Mouse (Mus musculus) gastrocnemius, adult 2 months (tissue): ENCODE data around the gene Evl. TPM values are rescaled to one million over a fixed set of nuclear protein-coding genes. Genes with fewer than 3 reads are reported as not detected.
A peak's percentile ranks its signal among the peaks of the same experiment; 100 is the strongest.

ENCODE experiments used
- DNase-seq: peaks from one replicate; pipeline ENCODE4 v3.0.0; 2022
- H3K27ac ChIP-seq: fragments of 200-600 bp; 2 replicates; pipeline ENCODE4 v1.8.1; 2022; ENCODE audit warnings: mild to moderate bottlenecking
- H3K4me3 ChIP-seq: fragments of 200-600 bp; 2 replicates; pipeline ENCODE4 v1.8.1; 2022; ENCODE audit warnings: mild to moderate bottlenecking, moderate library complexity
- CTCF ChIP-seq: fragments of 200-600 bp; IDR thresholded peaks from 2 replicates; pipeline ENCODE4 v1.8.1; 2022; ENCODE audit warnings: antibody characterized with exemption, mild to moderate bottlenecking, moderate library complexity
- intact Hi-C: fragments of 180-260 bp; cut with DNase I; formaldehyde crosslinking; loops from one replicate; pipeline ENCODE4 v1.15.1; 2025
- total RNA-seq, 2 experiments: library from RNA; stranded (reverse); gene quantifications; 2 replicates each; pipeline ENCODE4 v1.2.3; 2021

Gene Evl
- total RNA-seq, 2 experiments from 2014 or later: 10.0 to 17.7 TPM

DNA sequence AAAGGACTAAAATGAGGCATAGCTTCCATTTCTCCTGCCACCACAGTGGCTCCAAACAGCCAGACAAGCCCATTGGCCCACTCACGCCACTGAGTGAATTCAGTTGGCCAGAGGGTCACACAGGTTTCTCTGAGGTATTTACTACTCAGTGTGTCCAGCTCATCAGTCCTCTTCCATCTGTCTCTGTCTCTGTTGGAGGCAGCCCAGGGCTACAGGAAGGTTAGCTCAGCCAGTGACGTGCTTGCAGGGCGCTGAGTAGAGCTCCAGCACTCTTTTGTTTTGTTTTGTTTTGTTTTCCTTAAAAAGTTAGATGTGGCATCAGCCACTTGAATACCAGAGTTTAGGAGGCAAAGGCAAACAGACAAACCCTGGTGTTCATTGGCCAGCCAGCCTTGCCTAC, 119.0 kb downstream of the Evl start:
- no peak for DNase-seq
- no peak overlapping the region for H3K4me3 ChIP-seq
- H3K27ac ChIP-seq: peak overlapping the region; percentile 25; the same call in 1 of the 2 replicates
- TF ChIP-seq CTCF: no peak
- intact Hi-C loops: no loop called here

DNA sequence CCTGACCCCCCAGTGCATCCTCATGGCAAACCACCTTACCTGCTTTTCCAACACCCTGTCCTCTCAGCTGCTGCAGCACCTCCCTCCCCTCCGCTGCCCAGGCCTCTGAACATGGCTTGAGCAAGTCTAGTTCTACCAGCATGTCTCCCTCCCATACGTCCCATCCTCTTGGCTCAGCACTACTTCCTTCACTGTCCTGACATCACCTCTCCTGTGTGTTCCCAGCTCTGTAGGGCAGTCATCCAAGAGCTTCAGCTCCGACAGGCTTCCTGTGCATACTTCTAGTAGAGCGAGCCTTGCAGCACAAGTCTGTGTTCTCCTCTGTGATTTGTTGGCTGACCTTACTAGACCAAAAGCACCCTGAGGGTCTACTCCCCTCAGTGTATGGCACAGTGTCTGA, 120.0 kb downstream of the Evl start:
- DNase-seq: peak; percentile 54
- TF ChIP-seq CTCF: no peak
- Histone ChIP-seq H3K27ac (peak overlapping the region; percentile 64), H3K4me3 (no peak overlapping the region)
- intact Hi-C loops: no loop called here

GRCm38 (mm10) chr12:108674916-108675315, 120.4 kb downstream of the Evl start:
- Histone ChIP-seq H3K4me3 (no peak overlapping the region), H3K27ac (peak overlapping the region; percentile 64)
- DNase-seq: no peak
- intact Hi-C loops: loop anchor here (5.0 kb wide), 1 partner anchor 63 kb away; no protein-coding TSS in a partner anchor
- TF ChIP-seq CTCF: no peak

DNA sequence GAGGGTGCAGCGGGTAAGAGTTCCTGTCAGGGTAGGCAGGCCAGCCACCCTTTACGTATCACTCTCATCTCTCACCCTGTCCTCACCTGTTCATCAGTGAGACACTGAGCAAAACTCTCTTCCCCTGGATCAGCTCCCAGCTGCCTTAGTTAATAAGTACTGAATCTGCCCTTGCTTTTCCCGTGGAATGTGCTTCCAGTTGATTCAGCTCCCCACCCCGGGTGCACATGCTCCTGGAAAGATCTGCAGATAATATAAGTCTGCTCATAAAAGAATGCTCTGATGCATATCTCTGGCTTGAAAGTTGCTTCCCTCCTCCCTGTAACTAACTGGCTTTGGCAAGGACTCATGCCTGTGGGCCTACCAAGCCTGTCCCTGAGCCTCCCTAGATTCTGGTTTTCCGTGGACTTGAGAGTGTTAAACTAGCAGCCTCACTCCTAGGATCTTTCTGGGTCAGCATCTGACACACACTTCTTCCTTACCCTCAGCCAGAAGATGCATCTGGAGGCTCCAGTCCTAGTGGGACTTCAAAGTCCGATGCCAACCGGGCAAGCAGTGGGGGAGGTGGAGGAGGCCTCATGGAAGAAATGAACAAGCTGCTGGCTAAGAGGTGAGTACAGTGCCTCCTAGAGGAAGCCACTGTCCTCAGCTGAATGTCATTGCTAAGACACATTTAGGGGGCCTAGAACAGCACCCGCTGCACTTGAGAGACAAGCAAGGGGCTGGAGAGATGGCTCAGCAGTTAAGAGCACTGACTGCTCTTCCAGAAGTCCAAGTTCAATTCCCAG, 121.3 kb downstream of the Evl start:
- intact Hi-C loops: loop anchor here (5.0 kb wide), 1 partner anchor 64 kb away; no protein-coding TSS in a partner anchor
- DNase-seq: peak; percentile 29
- no peak overlapping the region for H3K4me3 ChIP-seq
- peak overlapping the region; percentile 64 for H3K27ac ChIP-seq
- TF ChIP-seq CTCF: peak; percentile 48

GRCm38 (mm10) chr12:108677116-108677515, 122.6 kb downstream of the Evl start:
- no peak for TF ChIP-seq CTCF
- peak overlapping the region; percentile 51 for H3K27ac ChIP-seq
- H3K4me3 ChIP-seq: no peak overlapping the region
- intact Hi-C loops: loop anchor here (5.0 kb wide), 1 partner anchor 65 kb away; no protein-coding TSS in a partner anchor
- no peak for DNase-seq

DNA sequence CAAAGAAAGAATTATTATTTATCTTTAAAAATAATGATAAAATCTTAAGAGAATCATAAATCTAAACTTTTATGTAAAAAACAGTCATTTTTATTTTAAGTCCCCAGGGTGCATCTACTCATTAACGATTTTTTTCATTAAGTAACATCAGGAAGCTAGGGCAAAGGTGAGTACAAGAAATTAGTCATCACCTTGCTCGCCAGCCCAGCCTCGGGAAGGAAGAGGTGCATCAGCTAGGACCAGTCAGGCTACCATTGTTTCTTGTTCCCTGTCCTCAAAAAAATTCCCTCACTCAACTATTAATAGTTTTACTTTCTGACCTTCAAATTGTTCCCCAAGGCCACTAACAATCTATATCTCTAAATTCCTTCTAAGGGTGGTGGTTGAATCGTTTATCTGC, 123.8 kb downstream of the Evl start:
- TF ChIP-seq CTCF: no peak
- intact Hi-C loops: loop anchor here (5.0 kb wide), 1 partner anchor 66 kb away; no protein-coding TSS in a partner anchor
- Histone ChIP-seq H3K27ac (peak overlapping the region; percentile 65), H3K4me3 (no peak overlapping the region)
- no peak for DNase-seq

DNA sequence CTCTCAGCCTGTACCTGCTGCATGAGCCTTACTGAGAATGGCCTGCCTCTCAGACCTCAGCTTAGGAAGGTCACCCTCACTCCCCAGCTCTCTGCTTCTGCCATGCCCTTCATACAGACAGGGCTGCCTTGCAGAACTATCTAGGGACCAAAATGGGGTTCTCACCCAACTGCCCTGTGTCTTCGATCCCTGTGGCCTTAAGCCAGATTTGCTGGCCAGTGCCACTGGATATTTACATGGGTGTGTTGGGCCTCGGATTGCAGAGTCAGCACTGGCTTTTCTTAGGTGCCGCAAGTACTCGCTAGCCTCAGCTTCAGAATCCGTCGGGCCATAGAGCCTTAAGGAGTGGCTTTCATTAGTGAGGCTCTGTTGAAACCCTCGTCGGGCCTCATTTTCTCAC, 126.3 kb downstream of the Evl start:
- no peak for TF ChIP-seq CTCF
- DNase-seq: no peak
- Histone ChIP-seq H3K27ac (no peak overlapping the region), H3K4me3 (no peak overlapping the region)
- intact Hi-C loops: loop anchor here (10.0 kb wide), 1 partner anchor 74 kb away; no protein-coding TSS in a partner anchor

DNA sequence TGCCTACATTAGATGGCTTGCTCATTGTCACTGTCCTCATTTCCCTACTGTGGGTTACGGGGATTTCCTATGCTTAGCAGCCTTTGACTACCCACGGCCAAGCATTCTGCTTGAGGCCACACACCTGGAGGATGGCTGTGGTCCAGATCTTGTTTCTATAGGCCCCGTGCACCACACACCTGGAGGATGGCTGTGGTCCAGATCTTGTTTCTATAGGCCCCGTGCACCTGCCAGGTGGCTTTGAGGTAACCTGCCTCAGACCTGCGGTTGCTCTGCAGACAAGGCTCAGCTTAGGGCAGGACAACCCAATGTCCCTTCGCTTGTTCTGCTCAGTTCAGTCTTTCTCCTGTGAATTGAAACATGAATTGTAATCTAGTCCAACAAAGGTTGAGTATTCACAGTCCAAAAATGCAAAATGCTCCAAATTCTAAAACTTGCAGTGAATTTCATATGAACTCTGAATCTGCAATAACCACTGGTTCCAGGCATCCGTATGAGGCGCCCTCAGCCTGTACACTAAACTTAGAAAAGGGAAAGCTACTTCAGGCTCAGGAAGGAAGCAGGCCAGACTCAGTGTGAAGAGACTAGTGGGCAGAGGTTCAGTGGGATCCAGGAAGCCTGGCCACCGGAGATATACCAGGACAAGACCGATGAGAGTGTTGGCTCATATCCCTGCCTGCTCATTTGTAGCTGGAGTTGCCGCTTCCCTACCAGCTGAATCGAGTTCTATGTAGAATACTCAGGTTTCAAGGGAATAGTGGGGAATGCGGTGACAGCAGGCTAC, 127.9 kb downstream of the Evl start:
- DNase-seq: no peak
- TF ChIP-seq CTCF: no peak
- intact Hi-C loops: loop anchor here (10.0 kb wide), 1 partner anchor 72 kb away; no protein-coding TSS in a partner anchor
- Histone ChIP-seq H3K4me3 (no peak overlapping the region), H3K27ac (0 out of 2 replicates have a peak overlapping the region, but pooled peaks have one; percentile 1)

DNA sequence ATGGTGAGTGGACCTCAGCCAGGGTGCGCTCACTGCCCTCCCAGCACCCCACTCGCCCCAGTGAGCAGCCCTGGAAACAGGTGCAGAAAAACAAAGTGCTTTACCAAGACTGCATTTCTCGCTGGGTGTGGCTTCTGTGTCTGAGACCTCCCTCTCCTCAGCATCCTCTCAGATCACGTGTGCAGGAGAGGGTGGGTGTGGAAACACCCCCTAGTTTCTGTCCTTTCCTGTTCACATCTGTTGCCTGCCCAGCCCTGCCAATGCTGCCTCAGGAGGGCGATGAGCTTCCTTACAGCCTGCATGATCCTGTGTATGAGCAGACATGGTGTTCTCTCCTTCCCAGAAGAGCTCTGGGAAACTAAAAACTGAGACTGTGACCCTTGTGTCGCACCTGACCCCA, 131.9 kb downstream of the Evl start:
- H3K27ac ChIP-seq: peak overlapping the region; percentile 64
- DNase-seq: no peak

DNA sequence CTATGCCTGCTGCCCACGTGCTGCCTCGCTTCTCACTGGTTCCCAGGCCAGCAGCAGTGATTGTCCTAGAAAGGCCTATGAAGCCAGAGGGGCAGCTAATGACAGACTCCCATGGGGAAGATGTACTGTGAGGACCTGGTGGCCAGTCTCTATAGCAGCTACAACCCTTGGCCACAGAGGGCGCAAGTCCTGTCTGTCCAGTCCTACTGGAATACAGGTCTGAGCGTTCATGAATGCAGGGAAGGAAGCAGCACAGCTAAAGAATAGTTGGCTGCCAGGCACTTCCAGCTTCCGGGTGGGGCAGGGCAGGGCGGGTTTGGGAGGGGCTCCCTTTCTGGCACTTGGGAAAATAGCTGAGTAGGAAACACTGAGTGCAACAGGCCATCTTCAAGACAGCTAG, 132.4 kb downstream of the Evl start:
- peak overlapping the region; percentile 64 for H3K27ac ChIP-seq
- no peak overlapping the region for H3K4me3 ChIP-seq
- intact Hi-C loops: loop anchor here (10.0 kb wide), 1 partner anchor 68 kb away; no protein-coding TSS in a partner anchor
- peak; percentile 33; the same call in 1 of the 2 replicates for TF ChIP-seq CTCF
- no peak for DNase-seq

More for the DNA sequence above, 131.9 kb downstream of the Evl start:
- intact Hi-C loops: loop anchor here (10.0 kb wide), 1 partner anchor 68 kb away; no protein-coding TSS in a partner anchor
- no peak overlapping the region for H3K4me3 ChIP-seq
- no peak for TF ChIP-seq CTCF

DNA sequence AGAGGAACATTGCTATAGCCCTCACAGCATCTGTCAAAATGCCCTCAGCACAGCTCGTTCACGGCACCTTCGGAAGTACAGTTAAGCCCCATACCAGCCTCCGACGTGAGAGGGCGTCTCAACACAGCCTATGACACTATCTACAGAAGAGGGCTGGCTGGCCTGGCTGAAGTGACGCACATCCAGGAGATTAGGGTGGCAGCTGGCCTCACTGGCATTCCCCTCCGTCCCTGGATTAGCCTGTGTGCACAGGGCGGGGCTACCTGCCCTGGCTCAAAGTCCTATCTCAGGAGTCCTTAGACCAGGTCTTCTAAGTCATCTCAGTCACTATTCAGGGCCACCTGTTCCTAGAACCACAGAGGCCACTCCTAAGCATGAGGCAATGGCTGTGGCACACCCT, 134.6 kb downstream of the Evl start:
- Histone ChIP-seq H3K4me3 (no peak overlapping the region), H3K27ac (no peak overlapping the region)
- TF ChIP-seq CTCF: peak; percentile 17; the same call in 1 of the 2 replicates
- intact Hi-C loops: loop anchor here (10.0 kb wide), 1 partner anchor 66 kb away; no protein-coding TSS in a partner anchor
- DNase-seq: peak; percentile 41

- intact Hi-C loops: no loop called here
- no peak for TF ChIP-seq CTCF
- H3K27ac ChIP-seq: no peak overlapping the region
- no peak overlapping the region for H3K4me3 ChIP-seq
- DNase-seq: no peak
These were observed 136.0 kb downstream of the Evl start for GRCm38 (mm10) chr12:108690529-108690928.
